Mouse (Mus musculus) liver, adult 2 months (tissue): ENCODE results near the gene Oas1g.

Source experiments
- CTCF ChIP-seq: fragments of 200-500 bp; IDR thresholded peaks from 2 replicates; pipeline ENCODE4 v1.5.1; 2011; ENCODE audit warnings: low read depth, low read length, control low read depth
- POLR2A ChIP-seq: fragments of 200-500 bp; IDR thresholded peaks from 2 replicates; pipeline ENCODE4 v1.6.1; 2011; ENCODE audit warnings: low read length, control low read depth; ENCODE audit not compliant: insufficient read depth; ENCODE audit errors: extremely low read depth

DNA sequence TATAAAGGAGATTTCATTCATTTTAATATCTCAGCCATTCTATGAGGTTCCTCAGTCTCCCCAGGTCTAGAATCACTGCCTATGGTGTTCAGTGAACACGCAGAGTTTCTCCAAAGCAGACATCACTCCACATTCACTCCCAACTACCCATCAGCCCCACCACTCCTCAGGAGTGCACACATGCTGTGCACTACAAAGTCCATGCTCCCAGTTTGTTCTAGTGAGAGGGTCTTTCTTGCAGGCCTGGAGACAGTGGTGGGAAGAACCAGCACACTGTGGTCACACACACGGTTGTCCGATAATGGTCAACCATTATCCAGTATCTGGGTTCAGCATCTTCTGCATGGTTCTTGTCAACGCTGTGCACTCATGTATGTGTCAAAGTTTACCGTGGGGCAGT is 14.6 kb upstream of the Oas1g start:
- TF ChIP-seq CTCF = no peak
- no peak for TF ChIP-seq POLR2A
